Mouse (Mus musculus) lung, adult 2 months (tissue): Measurements from ENCODE around the gene Abca3.

Experiments
- CTCF ChIP-seq: fragments of 200-500 bp; IDR thresholded peaks from 2 replicates; pipeline ENCODE4 v1.5.1; 2011; ENCODE audit warnings: mild to moderate bottlenecking, low read length, control low read depth; ENCODE audit not compliant: insufficient read depth
- POLR2A ChIP-seq: fragments of 200-500 bp; IDR thresholded peaks from 2 replicates; pipeline ENCODE4 v1.6.1; 2011; ENCODE audit warnings: low read depth, mild to moderate bottlenecking, control low read depth, low read length, borderline replicate concordance; ENCODE audit errors: extremely low read depth

DNA sequence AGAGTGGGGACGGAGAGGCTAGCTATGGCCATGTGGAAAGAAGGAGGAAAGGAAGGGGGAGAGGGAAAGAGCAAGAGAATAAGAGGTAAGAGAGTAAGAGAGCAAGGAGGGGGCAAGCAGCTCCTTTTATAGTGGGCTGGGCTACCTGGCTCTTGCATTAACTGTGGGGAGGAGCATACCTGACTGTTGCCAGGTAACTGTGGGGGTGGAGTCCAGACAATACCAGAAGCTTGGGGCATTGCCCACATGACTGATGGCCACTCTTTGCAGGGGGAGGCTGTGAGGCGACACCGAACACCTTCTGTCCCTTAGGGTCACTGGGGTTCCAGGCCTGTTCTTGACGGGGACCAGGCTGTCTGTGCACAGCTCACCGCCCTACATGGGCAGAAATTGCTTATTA, 37.0 kb downstream of the Abca3 start:
- TF ChIP-seq POLR2A (no peak), CTCF (no peak)
